Mouse (Mus musculus): ENCODE data around the gene Hacl1. TPM values are rescaled to one million over a fixed set of nuclear protein-coding genes. Genes with fewer than 3 reads are reported as not detected.

The Hacl1 gene
- total RNA-seq, 2 experiments from 2014 or later, result 4.9 to 6.0 TPM

DNA sequence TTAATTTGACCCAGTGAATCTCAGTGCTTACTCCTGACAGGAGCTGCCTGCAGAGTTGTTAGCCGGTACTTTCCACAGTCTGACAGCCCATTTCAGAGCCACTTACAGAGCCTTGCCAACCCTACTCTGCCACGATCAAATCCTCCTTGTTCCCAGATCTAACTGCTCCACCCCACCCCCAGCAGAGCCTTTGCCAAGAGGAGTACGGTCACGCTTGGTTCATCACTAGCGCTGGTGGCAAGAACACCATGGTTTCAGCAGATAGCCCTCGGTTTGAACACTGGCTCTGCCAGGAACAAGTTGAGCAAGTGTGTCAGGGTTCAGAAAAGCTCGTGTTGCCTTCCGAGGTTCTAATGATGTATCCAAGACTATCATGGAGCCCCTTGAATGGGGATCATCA, 54.6 kb downstream of the Hacl1 start:
- intact Hi-C loops (cut with DNase I), result no loop called here
- no peak for DNase-seq

DNA sequence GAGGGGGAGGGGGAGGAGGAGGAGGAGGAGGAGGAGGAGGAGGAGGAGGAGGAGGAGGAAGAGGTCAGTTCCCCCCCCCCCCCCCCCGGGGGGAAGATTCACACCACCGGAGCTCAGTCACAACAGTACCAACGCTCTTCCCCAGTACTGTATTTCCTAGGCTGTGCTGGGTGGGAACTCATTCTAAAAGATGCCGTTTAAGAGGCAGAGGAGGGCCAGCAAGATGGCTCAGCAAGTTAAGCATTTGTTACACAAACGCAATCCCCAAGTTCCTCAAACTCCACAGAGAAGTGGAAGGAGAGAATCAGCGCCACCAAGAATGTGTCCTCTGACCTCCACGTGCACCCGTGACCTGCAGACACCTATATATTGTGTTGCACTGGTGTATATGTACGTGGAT, 58.0 kb downstream of the Hacl1 start:
- no peak for DNase-seq
- intact Hi-C loops (cut with DNase I), result no loop called here

DNA sequence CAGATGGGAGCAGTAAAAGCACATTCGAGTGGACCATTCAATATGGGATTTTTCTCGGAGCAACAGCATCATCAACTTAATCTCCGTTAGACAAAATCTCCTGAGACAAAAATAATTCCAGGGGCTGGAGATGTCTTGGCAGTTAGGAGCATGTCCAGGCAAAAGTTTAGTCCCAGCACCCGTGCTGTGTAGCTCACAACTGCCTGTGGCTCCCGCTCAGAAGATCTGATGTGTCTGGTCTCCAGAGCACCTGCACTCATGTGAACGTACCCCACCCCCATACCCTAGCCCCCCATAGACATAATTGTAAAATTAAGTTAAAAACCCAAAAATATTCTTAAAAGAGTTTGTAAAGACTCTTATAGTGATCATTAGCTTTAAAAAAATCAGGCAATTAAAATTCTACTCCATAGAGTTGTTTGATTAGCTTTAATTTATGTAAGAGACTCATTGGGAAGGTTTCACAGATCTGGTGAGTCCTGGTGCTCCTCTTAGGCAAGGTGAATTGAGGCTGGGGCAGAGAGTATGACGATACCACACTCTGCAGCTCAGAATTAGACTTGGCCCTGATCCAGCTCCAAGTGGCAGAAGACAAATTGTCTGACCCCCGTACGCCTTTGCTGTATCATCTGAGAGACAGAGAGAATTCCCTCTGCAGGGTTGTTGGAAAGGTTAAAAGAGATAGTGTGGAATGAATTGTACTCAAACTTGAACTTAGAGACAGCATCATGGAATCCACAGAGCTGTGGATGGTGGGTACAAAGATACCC, 62.9 kb downstream of the Hacl1 start:
- no peak for DNase-seq
- intact Hi-C loops (cut with DNase I), result no loop called here

DNA sequence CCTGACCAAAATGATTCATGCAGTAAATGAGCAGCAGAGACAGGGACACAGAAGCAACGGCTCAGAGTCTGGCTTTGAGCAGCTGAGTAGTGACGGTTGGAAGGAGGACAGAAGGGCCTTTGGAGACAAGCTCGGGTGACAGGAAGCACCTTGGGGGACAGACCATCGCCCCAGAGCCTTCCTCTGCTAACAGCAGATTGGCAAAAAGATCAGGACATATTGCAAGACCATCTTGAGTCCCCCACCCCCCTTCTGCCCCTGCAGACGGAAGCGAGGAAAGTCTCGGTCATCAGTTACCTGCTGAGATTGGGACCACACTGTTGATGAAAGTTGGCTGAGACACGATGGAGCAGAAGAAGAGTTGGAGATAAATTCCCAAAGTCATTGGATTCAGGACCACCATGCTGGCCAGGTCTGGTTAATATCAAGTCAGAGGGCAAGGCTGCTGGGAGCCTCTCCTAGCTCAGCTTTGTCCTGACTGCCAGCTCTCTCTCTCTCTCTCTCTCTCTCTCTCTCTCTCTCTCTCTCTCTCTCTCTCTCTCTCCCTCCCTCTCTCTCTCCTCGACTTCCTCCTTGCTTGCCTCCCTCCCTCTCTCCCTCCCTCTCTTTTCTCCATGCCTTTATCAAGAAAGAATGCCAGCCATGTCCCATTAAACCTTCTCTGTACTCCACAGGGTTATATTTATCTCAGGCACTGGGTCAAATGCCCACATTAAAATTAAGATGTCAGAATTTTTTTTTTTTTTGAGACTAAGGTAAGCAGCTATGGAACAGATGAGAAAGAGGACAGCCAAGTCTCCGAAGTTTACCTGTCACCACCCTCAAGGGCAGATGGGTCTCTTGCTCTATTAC, 64.0 kb downstream of the Hacl1 start:
- intact Hi-C loops (cut with DNase I), result no loop called here
- DNase-seq, result peak; percentile 32

DNA sequence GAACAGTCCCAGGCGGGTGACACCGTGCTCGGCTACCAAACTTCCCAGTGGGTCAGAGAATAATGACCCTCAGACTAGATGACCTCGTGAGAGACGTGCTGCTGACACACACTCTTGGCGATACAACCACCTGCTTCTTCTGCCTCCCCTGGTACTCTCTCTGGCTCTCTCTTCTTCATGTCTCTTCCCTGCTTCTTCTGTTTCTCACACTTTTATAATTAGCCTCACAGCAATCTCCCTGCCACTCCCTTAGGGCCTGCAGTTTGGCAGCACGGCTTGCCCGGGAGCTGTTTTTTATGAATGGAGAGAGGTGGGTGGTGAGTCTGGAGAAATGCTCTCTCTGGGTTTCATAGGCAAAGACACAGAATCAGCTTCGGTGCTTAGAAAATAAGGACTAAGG, 65.2 kb downstream of the Hacl1 start:
- no peak for DNase-seq
- intact Hi-C loops (cut with DNase I), result no loop called here

DNA sequence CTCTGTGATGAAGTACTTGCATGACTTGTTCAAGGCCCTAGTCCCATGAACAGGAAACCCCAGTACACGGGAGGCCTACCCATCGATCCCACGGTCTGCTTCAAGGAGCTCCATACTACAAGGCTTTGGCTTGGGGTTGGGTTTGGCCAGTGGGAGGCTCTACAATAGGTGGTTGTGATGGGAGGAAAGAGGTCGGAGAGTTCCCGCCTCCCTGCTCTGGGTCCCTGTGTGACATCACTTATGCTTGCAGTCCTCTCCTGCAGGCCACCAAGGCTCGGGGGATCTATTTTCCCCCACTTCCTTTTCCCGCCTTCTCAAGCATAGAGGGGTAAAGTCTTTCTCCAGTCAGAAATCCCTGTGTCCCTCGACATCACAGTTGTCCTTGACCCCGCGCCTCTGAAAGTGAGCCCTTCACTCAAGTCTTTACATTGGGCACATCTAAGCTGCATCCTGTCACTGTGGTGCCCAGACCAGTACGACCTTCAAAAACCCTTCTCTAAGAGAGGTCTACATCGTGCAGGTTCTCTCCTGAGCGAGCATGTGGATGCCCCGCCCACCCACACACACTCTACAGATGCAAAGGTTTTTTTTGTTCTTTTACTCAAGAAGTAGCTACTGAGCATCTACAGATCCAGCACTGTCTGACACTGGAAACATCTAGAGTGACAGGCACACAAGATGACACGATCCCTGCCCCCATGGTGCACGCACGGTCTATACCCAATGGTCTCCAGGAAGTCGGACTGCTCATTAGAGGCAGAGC, 66.0 kb downstream of the Hacl1 start:
- intact Hi-C loops (cut with DNase I), result no loop called here
- DNase-seq, result no peak

DNA sequence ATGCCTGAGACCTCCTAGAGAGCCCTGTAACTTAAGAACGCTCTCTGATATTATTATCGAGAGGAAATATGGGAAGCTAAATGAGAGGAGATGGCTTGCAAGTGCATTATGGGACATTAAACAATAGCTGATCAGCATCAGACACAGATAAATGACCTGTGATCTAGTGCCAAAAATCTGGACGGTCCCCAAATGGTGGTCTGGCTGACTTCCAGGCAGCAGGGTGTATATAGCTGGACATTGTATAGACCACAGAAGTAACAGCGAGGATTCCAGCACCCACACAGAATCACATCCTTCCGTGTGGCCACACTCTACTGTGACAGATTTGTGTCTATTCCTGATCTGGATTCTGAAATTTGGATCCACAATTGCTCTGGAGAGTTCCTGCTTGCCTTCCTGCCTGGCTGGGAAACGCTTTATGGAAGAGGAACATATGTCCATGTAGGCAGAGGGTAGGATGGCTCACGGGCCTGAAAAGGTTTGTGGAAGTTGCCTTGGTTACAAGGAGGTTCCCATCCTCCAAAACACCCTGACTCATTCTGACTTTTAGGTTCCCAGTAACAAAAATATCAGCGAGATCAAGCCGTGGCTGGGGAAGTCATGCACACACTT, 68.4 kb downstream of the Hacl1 start:
- DNase-seq, result no peak
- intact Hi-C loops (cut with DNase I), result no loop called here

DNA sequence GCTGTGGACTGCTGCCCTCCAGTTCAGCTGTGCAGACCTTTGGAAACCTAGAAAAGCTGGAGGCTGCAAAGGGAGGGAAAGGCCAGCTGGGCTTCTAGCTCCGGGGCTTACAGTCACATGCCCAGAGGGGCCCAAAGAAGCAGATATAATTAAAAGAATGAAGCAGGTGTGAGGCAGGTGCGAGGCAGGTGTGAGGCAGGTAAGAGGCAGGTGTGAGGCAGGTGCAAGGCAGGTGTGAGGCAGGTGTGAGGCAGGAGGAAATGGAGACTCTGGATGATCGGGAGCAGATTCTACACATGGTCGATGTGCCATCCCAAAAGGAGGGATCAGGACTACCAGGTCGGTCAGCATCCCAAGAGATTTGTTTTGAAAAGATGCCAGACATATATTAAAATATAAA, 69.7 kb downstream of the Hacl1 start:
- intact Hi-C loops (cut with DNase I), result no loop called here
- DNase-seq, result no peak

DNA sequence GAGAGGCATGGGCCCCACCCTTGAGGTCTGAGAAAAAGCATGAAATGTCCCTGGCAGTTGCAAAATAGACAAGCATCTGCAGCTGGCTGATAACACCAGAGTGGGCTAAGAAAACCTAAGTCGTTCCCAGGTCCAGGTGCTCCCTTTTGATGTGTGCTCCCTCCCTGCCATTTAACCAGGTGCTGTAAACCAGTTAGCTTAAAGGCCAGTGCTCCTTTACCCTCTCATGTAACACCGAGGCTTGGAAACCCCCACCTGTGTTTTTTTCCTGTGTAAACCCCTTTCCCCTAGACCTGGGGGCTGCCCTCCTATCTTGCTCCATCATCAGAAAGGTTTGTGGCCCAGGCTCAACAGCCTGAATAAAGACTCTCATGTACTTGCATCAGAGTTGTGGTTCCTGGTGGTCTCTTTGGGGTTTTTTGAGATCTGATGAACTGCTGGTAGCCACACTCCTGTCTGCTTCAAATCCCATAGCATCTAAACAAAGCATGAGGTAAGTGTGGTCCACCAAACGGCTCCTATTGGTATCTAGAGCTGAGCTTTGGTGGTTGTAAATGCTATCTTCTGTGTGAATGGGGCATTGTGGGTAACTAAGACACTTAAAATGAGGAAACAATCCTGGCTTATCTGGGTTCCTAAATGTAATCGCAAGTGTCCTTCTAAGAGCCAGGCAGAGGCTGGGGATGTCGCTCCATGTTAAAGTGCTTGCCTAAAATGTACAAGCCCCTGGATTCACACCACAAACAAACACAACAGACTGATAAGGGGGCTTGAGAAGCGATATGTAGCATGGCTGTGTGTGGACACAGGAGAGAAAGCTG, 70.7 kb downstream of the Hacl1 start:
- intact Hi-C loops (cut with DNase I), result no loop called here
- DNase-seq, result no peak

DNA sequence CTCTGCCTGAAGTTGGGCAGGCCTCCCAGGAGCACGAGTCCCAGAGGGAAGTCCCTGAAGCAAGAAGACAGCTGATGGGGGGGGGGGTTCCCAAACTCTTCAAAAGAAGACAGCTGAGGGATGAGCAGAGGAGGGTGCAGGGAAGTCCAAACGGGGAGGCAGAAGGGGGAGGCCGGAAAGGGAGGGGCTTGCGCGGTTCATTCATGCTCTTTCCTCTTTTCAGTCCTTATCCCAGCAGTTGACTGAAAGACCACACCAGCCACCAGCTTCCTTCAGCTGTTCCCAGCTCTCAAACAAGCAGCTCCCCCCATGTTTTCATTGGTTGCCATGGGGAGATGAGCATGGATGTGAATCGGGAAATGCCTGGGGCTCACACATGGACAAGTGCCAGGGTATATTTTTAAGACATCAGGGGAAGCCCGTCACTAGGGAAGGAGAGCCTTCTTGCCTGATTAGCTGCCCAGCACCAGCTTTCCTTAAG, 71.9 kb downstream of the Hacl1 start:
- DNase-seq, result peak; percentile 41
- intact Hi-C loops (cut with DNase I), result no loop called here

DNA sequence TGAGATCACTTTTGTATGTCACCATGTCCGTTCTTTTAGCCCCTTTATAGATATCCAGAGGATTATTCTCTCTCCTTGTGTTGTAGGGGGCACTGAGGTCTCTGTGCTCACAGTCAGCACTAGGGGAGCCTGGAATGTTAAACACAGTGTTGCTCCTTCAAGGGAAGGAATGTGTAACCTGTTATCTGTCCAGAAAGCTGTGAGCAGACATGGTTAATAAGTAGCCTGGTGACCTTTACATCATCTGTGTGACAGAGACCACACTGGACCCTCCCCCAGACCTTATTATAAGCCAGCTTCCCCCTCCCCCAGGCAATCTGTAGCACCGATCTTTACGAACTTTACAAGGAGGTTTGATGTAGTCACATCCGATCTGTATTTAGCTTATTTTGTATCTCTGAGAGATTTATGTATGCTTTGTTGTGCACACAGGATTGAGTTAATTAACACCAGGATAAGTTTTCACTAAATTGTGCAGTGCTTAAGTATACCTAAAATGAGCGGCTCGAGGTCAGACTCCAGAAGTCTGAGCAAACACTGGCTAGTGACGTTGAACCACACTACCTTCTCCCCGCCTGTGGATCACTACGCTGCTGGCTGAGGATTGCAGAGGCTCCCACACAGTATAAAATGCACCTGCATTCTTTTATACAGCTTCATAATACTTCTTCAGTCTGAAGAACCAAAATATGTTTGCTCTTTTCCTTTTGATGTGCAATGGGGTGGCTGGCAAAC, 75.4 kb downstream of the Hacl1 start:
- DNase-seq, result no peak
- intact Hi-C loops (cut with DNase I), result no loop called here

DNA sequence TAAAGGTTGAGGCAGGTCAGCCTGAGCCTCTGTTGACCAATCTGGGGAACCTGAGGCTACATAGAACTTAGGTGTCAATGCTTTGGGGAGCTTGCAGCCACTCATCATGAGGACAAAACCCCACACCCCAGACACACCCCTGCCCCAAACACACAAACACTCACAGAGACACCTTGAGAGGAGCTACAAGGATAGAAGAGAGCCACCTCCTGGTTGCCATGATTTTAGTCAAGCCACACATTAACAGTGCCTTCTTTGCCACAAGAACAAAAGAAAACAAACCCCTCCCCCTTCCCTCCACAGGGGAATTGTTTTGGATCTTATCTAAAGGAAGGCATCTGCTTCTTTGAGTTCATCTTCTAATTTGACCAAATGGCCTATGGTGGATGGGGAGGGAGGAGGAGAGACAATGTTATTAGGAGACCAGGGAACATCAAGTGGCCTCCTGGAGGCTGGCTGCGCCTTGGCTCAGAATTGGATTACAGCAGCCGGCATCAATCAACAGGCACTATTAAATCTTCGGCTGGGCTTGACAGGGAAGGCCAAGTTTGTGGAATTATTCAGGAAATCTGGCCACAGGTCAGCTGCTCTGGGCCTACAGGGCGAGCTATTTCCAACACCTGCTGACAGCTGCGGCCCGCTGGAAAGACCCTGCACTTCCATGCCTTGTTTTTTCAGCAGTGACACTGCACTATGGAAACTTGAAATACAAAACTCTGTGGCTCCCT, 76.5 kb downstream of the Hacl1 start:
- intact Hi-C loops (cut with DNase I), result no loop called here
- DNase-seq, result no peak

DNA sequence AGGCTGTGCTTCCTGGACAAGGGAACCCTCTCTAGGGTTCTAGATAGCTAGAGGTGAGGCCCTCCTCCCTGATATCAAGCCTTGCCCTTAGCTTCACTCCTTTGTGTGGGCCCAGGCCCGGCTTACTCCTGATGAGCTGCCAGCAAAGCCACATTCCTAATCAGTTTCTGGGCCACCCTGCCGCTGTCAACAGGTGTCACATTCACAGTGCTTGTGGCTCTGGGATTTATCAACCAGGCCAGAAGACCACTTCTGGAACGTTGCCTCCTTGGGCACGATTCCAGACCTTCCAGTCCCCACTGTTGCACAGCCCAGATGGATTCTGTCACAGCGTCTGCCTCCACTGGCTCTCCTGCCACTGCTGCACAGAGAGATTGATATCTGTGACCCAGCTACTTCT, 80.2 kb downstream of the Hacl1 start:
- intact Hi-C loops (cut with DNase I), result no loop called here
- DNase-seq, result peak; percentile 78

DNA sequence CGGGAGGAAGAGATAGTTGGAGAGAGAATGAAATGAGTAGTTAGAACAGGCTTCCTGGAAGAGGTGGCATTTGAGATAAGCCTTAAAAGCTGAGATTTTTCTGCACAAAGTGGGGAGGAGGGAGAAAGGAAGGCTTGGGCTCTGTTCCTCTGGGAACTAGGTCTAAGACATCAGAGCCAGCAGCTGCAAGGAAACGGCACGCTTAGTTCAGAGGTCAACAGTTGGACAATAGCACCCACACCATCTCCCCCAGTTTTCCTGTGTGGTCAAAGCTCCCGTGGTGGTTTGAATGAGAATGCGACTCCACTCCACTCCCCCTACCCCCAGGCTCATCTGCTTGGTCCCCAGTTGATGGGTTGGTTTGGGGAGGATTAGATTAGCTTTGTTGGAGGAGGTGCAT, 81.9 kb downstream of the Hacl1 start:
- no peak for DNase-seq
- intact Hi-C loops (cut with DNase I), result no loop called here

DNA sequence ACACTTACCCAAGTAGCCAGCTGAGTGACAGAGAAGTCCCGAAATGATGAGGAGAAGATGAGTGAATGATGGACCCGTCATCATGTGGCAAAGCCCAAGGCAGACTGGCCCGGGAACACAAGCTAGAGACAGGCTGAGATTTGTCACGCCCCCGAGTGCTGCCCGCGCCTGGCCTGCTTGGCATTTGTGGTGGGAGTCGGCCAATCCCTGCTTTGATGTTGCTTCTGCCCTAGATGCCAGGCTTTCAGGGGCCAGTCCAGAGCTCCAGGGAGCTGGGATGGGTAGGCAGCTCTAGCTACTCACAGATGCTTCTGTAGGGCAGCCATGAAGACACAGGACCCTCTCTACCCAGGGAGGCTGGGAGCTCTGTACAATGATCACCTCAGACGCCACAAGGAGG, 83.3 kb downstream of the Hacl1 start:
- intact Hi-C loops (cut with DNase I), result no loop called here
- peak; percentile 51 for DNase-seq

DNA sequence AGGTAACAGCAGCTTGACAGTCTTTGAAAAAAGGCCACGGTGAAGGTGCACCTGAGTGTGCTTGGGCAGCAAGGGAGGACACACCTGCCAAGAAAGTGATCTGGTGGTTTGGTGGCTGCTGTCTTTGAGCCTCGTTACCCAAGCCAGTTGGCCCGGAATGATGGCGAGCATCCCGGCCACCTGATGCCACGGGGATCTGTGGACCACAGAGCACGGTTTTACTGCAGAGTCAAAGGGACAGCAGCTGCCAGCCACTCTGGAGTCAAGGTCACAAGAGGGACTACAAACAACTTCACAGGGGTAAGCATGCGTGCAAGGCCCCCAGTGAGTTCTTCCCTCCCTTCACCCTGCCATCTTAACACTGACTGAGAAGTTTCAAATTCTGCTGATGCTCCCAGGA, 83.8 kb downstream of the Hacl1 start:
- intact Hi-C loops (cut with DNase I), result no loop called here
- DNase-seq, result peak; percentile 41

DNA sequence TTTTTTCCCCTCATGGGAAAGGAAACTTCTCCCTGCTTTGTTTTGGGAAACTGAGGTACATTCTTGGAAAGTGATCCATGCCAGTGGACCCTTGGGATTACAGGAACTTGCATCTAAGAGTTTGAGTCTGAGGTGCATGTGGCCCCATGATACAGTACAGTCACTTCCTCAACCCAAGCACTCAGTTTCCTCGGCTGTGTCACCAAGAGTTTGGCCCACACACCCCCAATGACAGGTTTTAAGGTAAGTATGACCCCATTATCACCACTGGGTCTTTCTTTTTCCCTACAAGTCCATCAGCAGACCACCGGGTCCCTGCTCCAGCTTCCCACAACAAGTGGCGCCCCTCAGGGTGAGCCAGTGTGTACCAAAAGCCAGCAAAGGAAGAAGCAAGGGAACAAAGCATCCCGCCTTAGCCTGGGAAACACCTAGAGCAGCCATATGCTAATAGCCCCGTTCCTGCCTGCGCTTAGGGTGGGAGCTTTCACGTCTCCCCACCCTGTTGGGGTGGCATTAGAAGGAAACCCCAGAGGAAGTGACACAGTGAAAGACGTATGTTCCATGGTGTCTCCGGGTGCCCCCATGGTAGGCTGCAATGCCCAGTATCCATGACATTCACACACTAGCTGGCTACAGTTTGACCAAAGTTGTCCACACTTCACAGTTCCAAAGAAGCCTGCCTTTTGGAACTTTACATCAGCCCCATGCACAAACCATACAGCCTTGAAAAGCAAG, 84.4 kb downstream of the Hacl1 start:
- intact Hi-C loops (cut with DNase I), result no loop called here
- no peak for DNase-seq

DNA sequence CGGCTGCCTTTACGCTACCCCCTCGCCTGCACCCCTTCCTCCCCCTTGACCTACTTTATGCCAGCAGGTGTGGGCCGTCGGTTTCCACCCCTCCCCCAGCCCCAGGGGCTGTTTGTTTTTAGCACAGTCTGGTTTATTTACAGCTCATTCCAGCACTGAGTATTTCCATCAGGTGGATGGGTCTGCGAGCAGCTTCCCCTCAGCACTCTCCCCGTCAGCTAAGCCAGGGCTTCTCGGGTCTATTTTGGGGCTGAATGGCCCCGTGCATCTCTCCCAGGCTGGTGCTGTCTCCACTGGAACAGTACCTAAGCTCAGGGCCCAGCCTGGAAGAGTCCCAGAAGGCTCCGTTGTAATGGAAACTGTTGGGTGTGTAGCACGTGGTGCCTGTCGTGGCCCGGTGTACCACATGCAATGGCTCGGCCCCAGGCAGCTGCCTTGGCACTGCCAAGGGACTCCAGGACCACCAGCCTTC, 85.1 kb downstream of the Hacl1 start:
- no peak for DNase-seq
- intact Hi-C loops (cut with DNase I), result no loop called here

Measured in left cerebral cortex, postnatal 4 days (tissue).